In the genomic region with DNA sequence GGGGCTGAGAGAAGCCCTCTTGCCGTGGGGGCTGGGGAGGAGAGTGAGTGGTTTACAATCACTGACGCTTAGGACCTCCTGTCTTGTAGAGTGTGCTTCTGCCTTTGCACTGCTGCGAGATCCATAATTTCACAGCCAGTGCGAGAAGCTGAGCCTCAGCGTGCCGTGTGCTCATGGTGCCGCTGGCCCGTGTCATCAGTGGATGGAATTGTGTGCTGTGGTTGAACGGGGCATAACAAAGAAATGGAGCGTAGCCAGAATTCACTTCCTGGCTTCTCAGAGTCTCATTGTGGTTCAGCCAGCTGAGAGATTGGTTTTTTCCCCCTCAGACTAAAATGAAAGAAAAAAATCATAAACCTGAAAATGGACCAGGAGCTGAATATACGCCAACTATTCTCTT, we compare ENCODE assay signal across 9 mouse cellular contexts. TPM values are rescaled to one million over a fixed set of nuclear protein-coding genes. Genes with fewer than 3 reads are reported as not detected.
DNase-seq lines count a peak whose midpoint lies in the region; ATAC-seq lines count a peak whose summit lies in the region.
"Had no signal": no experiment of that assay in that cellular context is flagged by ENCODE, and none has a peak within 500 bp of the region (broad histone marks: within the 10 kb centered on the region; RNA-seq: fewer than 3 reads in every experiment).

No protein-coding gene starts in this region.

- ATAC-seq in forebrain, embryonic 15.5 days (replicated peaks), result peak; percentile 36
- ATAC-seq in hematopoietic stem cell, adult 5-6 weeks (replicated peaks in 1 of 2; ENCODE audit: insufficient read depth in 1 of 2, low FRiP score in 2 of 2, low TSS enrichment in 1 of 2, low read depth in 1 of 2, poor library complexity in 2 of 2, severe bottlenecking in 2 of 2), result peak; percentile 82 to 86

- no peaks in the 10 kb centered on the region; the same call in 1 of the 2 replicates for H3K36me3 ChIP-seq in forebrain, embryonic 15.5 days
- peaks cover 78% of the 10 kb centered on the region for H3K36me3 ChIP-seq in forebrain, embryonic 10.5 days (replicated peaks)

- no peak overlapping the region for H3K4me3 ChIP-seq in forebrain, embryonic 15.5 days
- no peak overlapping the region for H3K4me3 ChIP-seq in forebrain, embryonic 10.5 days
- H3K4me3 ChIP-seq: limb, embryonic 15.5 days had no signal

- H3K27ac ChIP-seq in forebrain, embryonic 15.5 days (replicated peaks), result no peak overlapping the region
- H3K27ac ChIP-seq in forebrain, embryonic 10.5 days, result no peak overlapping the region
- H3K27ac ChIP-seq: limb, embryonic 15.5 days had no signal

- no peak overlapping the region for H3K9ac ChIP-seq in forebrain, embryonic 15.5 days (replicated peaks)
- H3K9ac ChIP-seq: limb, embryonic 15.5 days had no signal

- H3K27me3 ChIP-seq in forebrain, embryonic 15.5 days, result no peaks in the 10 kb centered on the region
- no peaks in the 10 kb centered on the region for H3K27me3 ChIP-seq in forebrain, embryonic 10.5 days (ENCODE audit: poor library complexity, severe bottlenecking)

- H3K4me2 ChIP-seq in forebrain, embryonic 15.5 days (replicated peaks), result no peak overlapping the region
- H3K4me2 ChIP-seq: limb, embryonic 15.5 days had no signal

- 0 out of 2 replicates have a peak, but pooled peaks cover 3% of the 10 kb centered on the region for H3K4me1 ChIP-seq in forebrain, embryonic 15.5 days
- no peaks in the 10 kb centered on the region for H3K4me1 ChIP-seq in forebrain, embryonic 10.5 days

- no peak for DNase-seq in forebrain, embryonic 10.5 days (ENCODE audit: extremely low spot score, low spot score)
- peak; percentile 81 for DNase-seq in Muller cell, postnatal 12 days (ENCODE audit: inconsistent ontology term)
- DNase-seq in lung, postnatal 14 days, result peak; percentile 26
- DNase-seq in layer of hippocampus, adult 18-20 months (ENCODE audit: low spot score in 2 of 2), result no peak
- DNase-seq in adrenal gland, adult 8-10 months, result no peak
- no peak for DNase-seq in cerebellum, adult 11-12 months

- 61% methylated on average over 11 of the region's 11 CpGs for WGBS in forebrain, embryonic 15.5 days
- WGBS in forebrain, embryonic 10.5 days, result 90% methylated on average over 11 of the region's 11 CpGs

- no peaks in the 10 kb centered on the region for H3K9me3 ChIP-seq in forebrain, embryonic 15.5 days
- H3K9me3 ChIP-seq in forebrain, embryonic 10.5 days, result no peaks in the 10 kb centered on the region
- H3K9me3 ChIP-seq: limb, embryonic 15.5 days had no signal

RNA-seq across cellular contexts. Expression of a gene that starts 48.8 kb away (rescaled TPM):
- 0.38 and 0.47 TPM in 2 replicates for polyA plus RNA-seq in forebrain, embryonic 15.5 days (2015; fragmentation: Nextera tagmentation; extraction: Ambion mirVana)
- polyA plus RNA-seq in forebrain, embryonic 10.5 days (2016; fragmentation: Nextera tagmentation; extraction: Ambion mirVana), result 0.07 and 0.14 TPM in 2 replicates
- not detected in 2 replicates for total RNA-seq in hematopoietic stem cell, adult 5-6 weeks (2017)
- total RNA-seq in layer of hippocampus, adult 18-20 months (2021), result 1 to 10 TPM; 6.0 to 8.3 TPM
- total RNA-seq in adrenal gland, adult 8-10 months (2022), result under 1 TPM in 3 of 4 experiments, not detected in 1; 0.37 to 0.78 (median 0.46) TPM

Comparison
In these comparisons a context has a peak if more than half of its experiments do, and no peak if none do; other contexts are left out.
1. DNase-seq: peak in Muller cell, postnatal 12 days (single experiment) and lung, postnatal 14 days (single experiment); none in forebrain, embryonic 10.5 days (single experiment), layer of hippocampus, adult 18-20 months (0 of 2), adrenal gland, adult 8-10 months (single experiment) and cerebellum, adult 11-12 months (single experiment).